In the genomic region with DNA sequence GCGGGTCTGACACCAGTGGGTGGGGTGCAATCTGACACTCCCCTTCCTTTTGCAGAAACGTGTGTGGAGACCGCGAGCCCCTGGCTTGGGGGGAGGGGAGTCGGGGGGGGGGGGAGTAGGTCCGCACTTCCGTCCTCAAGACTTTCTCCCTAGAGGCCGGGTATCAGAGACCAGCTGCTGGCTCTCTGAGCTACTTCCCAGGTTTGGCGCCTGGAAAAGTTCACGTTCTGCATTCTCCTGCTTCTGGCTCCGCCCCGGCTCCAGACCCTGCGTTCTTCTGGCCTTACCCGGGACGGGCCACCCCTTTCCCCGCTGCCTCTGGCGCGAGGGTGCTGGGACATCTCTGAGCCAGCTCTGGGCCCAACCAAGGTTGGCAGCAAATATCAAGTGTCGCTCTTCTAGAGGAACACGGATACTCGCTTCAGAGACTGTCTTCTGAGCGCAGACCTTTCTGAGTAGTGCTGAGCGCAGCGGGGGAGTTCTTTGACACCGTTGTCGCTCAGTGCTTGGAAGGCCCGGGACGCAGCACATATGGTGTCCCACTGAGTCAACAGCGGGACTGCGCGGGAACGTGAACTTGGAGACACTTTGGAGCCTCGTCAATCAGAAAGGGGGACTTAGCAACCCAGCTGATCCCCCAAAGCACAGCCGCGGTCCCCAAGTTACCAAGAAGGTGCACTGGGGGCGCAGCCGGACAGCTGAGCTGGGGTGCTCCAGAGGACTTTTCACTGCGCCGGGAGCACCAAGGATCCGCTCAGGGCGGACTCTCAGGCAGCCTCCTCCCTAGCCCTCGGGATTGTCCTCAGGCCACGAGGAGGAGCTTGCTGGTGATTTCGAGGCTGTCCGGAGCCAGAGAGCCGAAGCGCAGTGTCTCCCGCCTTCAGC, we compare ENCODE assay signal across 8 mouse cellular contexts. TPM values are rescaled to one million over a fixed set of nuclear protein-coding genes. Genes with fewer than 3 reads are reported as not detected.
A peak's percentile ranks its signal among the peaks of the same experiment; 100 is the strongest.
DNase-seq lines count a peak whose midpoint lies in the region; ATAC-seq lines count a peak whose summit lies in the region.

A gene (plus strand): TSS at position 126 of the 885 bp plus-strand sequence.

- H3K4me3 ChIP-seq in hindbrain, embryonic 13.5 days, result peak within 1 kb of the TSS; percentile 45
- H3K4me3 ChIP-seq in liver, embryonic 11.5 days (ENCODE audit: low read depth, low read length), result peak within 1 kb of the TSS; percentile 37
- H3K4me3 ChIP-seq in midbrain, embryonic 15.5 days, result peak within 1 kb of the TSS; percentile 44

- no peak within 1 kb of the TSS for H3K27ac ChIP-seq in hindbrain, embryonic 13.5 days
- no peak within 1 kb of the TSS for H3K27ac ChIP-seq in liver, embryonic 11.5 days (ENCODE audit: low read depth, low read length)
- no peak within 1 kb of the TSS for H3K27ac ChIP-seq in midbrain, embryonic 15.5 days

- peaks cover 12% of the 10 kb centered on the region for H3K4me1 ChIP-seq in hindbrain, embryonic 13.5 days (replicated peaks)
- H3K4me1 ChIP-seq in liver, embryonic 11.5 days (replicated peaks; ENCODE audit: control insufficient read depth, insufficient read depth, low read length), result no peaks in the 10 kb centered on the region
- H3K4me1 ChIP-seq in midbrain, embryonic 15.5 days, result 0 out of 2 replicates have a peak, but pooled peaks cover 5% of the 10 kb centered on the region

- peak; percentile 44 for DNase-seq in Muller cell, postnatal 12 days (ENCODE audit: inconsistent ontology term)
- DNase-seq in adrenal gland, postnatal 36 days, result peak; percentile 38 to 43
- peak; percentile 18 to 48 for DNase-seq in gastrocnemius, adult 8-10 months (ENCODE audit: low spot score in 2 of 2)
- DNase-seq in liver, embryonic 11.5 days (ENCODE audit: low spot score), result peak; percentile 35
- DNase-seq in c-Kit-positive CD71-positive TER-119-positive erythroid progenitor cells, embryonic 14.5 days (ENCODE audit: low spot score), result no peak

- H3K27me3 ChIP-seq in hindbrain, embryonic 13.5 days, result peaks cover 66% of the 10 kb centered on the region
- peaks cover 35% of the 10 kb centered on the region for H3K27me3 ChIP-seq in liver, embryonic 11.5 days (replicated peaks; ENCODE audit: control insufficient read depth, insufficient read depth, low read length)
- peaks cover 33% of the 10 kb centered on the region for H3K27me3 ChIP-seq in midbrain, embryonic 15.5 days (replicated peaks)

- no peaks in the 10 kb centered on the region for H3K9me3 ChIP-seq in hindbrain, embryonic 13.5 days
- no peaks in the 10 kb centered on the region for H3K9me3 ChIP-seq in liver, embryonic 11.5 days (ENCODE audit: control insufficient read depth, low read length)
- H3K9me3 ChIP-seq in midbrain, embryonic 15.5 days, result no peaks in the 10 kb centered on the region

- peak within 1 kb of the TSS; percentile 56 for H3K9ac ChIP-seq in hindbrain, embryonic 13.5 days
- no peak within 1 kb of the TSS for H3K9ac ChIP-seq in liver, embryonic 11.5 days (ENCODE audit: low read depth, low read length)
- H3K9ac ChIP-seq in midbrain, embryonic 15.5 days, result peak within 1 kb of the TSS; percentile 21; the same call in 1 of the 2 replicates

- 18% methylated on average over 45 of the region's 48 CpGs for WGBS in hindbrain, embryonic 13.5 days
- WGBS in liver, embryonic 11.5 days, result 8% methylated on average over 43 of the region's 48 CpGs
- 23% methylated on average over 44 of the region's 48 CpGs for WGBS in midbrain, embryonic 15.5 days

- H3K36me3 ChIP-seq in hindbrain, embryonic 13.5 days, result no peaks in the 10 kb centered on the region
- no peaks in the 10 kb centered on the region for H3K36me3 ChIP-seq in liver, embryonic 11.5 days (ENCODE audit: control insufficient read depth, insufficient read depth, low read length)
- H3K36me3 ChIP-seq in midbrain, embryonic 15.5 days (replicated peaks), result no peaks in the 10 kb centered on the region

- H3K4me2 ChIP-seq in hindbrain, embryonic 13.5 days, result peak within 1 kb of the TSS; percentile 77
- peak within 1 kb of the TSS; percentile 59 for H3K4me2 ChIP-seq in liver, embryonic 11.5 days
- H3K4me2 ChIP-seq in midbrain, embryonic 15.5 days, result peak within 1 kb of the TSS; percentile 91

- ATAC-seq in hindbrain, embryonic 13.5 days (ENCODE audit: low FRiP score), result peak; percentile 66; the same call in 1 of the 2 replicates
- ATAC-seq in liver, embryonic 11.5 days (replicated peaks; ENCODE audit: low FRiP score), result peak; percentile 34
- ATAC-seq in midbrain, embryonic 15.5 days (replicated peaks), result peak; percentile 76
- no peak for ATAC-seq in activated CD4-positive, CD25-positive, alpha-beta regulatory T cell, adult 4 months

RNA-seq across cellular contexts. Expression of the gene that starts here (rescaled TPM):
- total RNA-seq in adrenal gland, postnatal 36 days (2021), result 1 to 10 TPM; 2.1 to 2.5 TPM
- 1 to 10 TPM; 2.4 to 3.4 (median 3.1) TPM for total RNA-seq in gastrocnemius, adult 8-10 months (2022)
- 1.3 and 1.5 TPM in 2 replicates for polyA plus RNA-seq in hindbrain, embryonic 13.5 days (2015; fragmentation: Nextera tagmentation; extraction: Ambion mirVana)
- 8.8 and 9.7 TPM in 2 replicates for polyA plus RNA-seq in liver, embryonic 11.5 days (2014; fragmentation: Nextera tagmentation; extraction: Ambion mirVana)
- 0.93 and 0.98 TPM in 2 replicates for polyA plus RNA-seq in midbrain, embryonic 15.5 days (2015; fragmentation: Nextera tagmentation; extraction: Ambion mirVana)
- polyA plus RNA-seq in activated CD4-positive, CD25-positive, alpha-beta regulatory T cell, adult 4 months (2017; shearing (Covaris generic)), result under 1 TPM; 0.24 to 0.41 TPM

Comparison
In these comparisons a context has a peak if more than half of its experiments do, and no peak if none do; other contexts are left out.
1. Peak in ATAC-seq, H3K4me3 ChIP-seq, H3K9ac ChIP-seq and H3K4me2 ChIP-seq in midbrain, embryonic 15.5 days; RNA of the gene not detected or under 1 TPM.